Mouse (Mus musculus) spleen, adult 2 months (tissue): ENCODE results near the gene Itgb5.

Experiments used
- CTCF ChIP-seq: fragments of 200-500 bp; IDR thresholded peaks from 2 replicates; pipeline ENCODE4 v1.5.1; 2011; ENCODE audit warnings: mild to moderate bottlenecking, inconsistent platforms; ENCODE audit not compliant: insufficient read depth, insufficient read length, insufficient replicate concordance; ENCODE audit errors: extremely low read depth
- POLR2A ChIP-seq: fragments of 200-500 bp; IDR thresholded peaks from 2 replicates; pipeline ENCODE4 v1.6.1; 2011; ENCODE audit warnings: low read depth, low read length, inconsistent platforms

- TF ChIP-seq CTCF, result no peak
- no peak for TF ChIP-seq POLR2A
Measured at GRCm38 (mm10) chr16:33895690-33896089, 66.2 kb downstream of the Itgb5 start.
